Mouse (Mus musculus): ENCODE results near the gene Nid2. TPM values are rescaled to one million over a fixed set of nuclear protein-coding genes. Genes with fewer than 3 reads are reported as not detected.

Gene Nid2
- total RNA-seq, 2 experiments from 2014 or later, result 148 to 156 TPM

- DNase-seq (ENCODE audit: low spot score in 2 of 2), result no peak
Observed at GRCm38 (mm10) chr14:19740147-19740738, 10.8 kb upstream of the Nid2 start.

- no peak for DNase-seq (ENCODE audit: low spot score in 2 of 2)
Observed at GRCm38 (mm10) chr14:19744876-19745275, 6.2 kb upstream of the Nid2 start.

GRCm38 (mm10) chr14:19746232-19746631 lies 4.8 kb upstream of the Nid2 start:
- no peak for DNase-seq (ENCODE audit: low spot score in 2 of 2)

GRCm38 (mm10) chr14:19746731-19747130 lies 4.3 kb upstream of the Nid2 start:
- DNase-seq (ENCODE audit: low spot score in 2 of 2), result no peak

- no peak for DNase-seq (ENCODE audit: low spot score in 2 of 2)
Observed at GRCm38 (mm10) chr14:19749743-19750142, 1.3 kb upstream of the Nid2 start.

GRCm38 (mm10) chr14:19750411-19751024 lies 547 bp upstream of the Nid2 start:
- peak in 1 of 2 experiments; percentile 58 for DNase-seq (ENCODE audit: low spot score in 2 of 2)

GRCm38 (mm10) chr14:19752276-19752675 lies 1.2 kb downstream of the Nid2 start:
- no peak for DNase-seq (ENCODE audit: low spot score in 2 of 2)

GRCm38 (mm10) chr14:19759277-19760193 lies 8.5 kb downstream of the Nid2 start:
- DNase-seq (ENCODE audit: low spot score in 2 of 2), result no peak

GRCm38 (mm10) chr14:19760721-19761120 lies 9.7 kb downstream of the Nid2 start:
- no peak for DNase-seq (ENCODE audit: low spot score in 2 of 2)

GRCm38 (mm10) chr14:19762014-19762413 lies 10.9 kb downstream of the Nid2 start:
- DNase-seq (ENCODE audit: low spot score in 2 of 2), result no peak

- DNase-seq (ENCODE audit: low spot score in 2 of 2), result no peak
Observed at GRCm38 (mm10) chr14:19763527-19763926, 12.5 kb downstream of the Nid2 start.

- DNase-seq (ENCODE audit: low spot score in 2 of 2), result no peak
Observed at GRCm38 (mm10) chr14:19764331-19764730, 13.3 kb downstream of the Nid2 start.

- no peak for DNase-seq (ENCODE audit: low spot score in 2 of 2)
Observed at GRCm38 (mm10) chr14:19765539-19766379, 14.7 kb downstream of the Nid2 start.

- no peak for DNase-seq (ENCODE audit: low spot score in 2 of 2)
Observed at GRCm38 (mm10) chr14:19766380-19766649, 15.2 kb downstream of the Nid2 start.

GRCm38 (mm10) chr14:19768648-19769047 lies 17.6 kb downstream of the Nid2 start:
- no peak for DNase-seq (ENCODE audit: low spot score in 2 of 2)

GRCm38 (mm10) chr14:19769441-19770200 lies 18.6 kb downstream of the Nid2 start:
- DNase-seq (ENCODE audit: low spot score in 2 of 2), result peak; percentile 33 to 66

- DNase-seq (ENCODE audit: low spot score in 2 of 2), result no peak
Observed at GRCm38 (mm10) chr14:19771173-19771572, 20.1 kb downstream of the Nid2 start.

- DNase-seq (ENCODE audit: low spot score in 2 of 2), result no peak
Observed at GRCm38 (mm10) chr14:19774036-19774628, 23.1 kb downstream of the Nid2 start.

- DNase-seq (ENCODE audit: low spot score in 2 of 2), result no peak
Observed at GRCm38 (mm10) chr14:19775491-19775890, 24.4 kb downstream of the Nid2 start.

- no peak for DNase-seq (ENCODE audit: low spot score in 2 of 2)
Observed at GRCm38 (mm10) chr14:19776179-19776578, 25.1 kb downstream of the Nid2 start.
